13 mouse cellular contexts compared by ENCODE assay signal in the genomic region with DNA sequence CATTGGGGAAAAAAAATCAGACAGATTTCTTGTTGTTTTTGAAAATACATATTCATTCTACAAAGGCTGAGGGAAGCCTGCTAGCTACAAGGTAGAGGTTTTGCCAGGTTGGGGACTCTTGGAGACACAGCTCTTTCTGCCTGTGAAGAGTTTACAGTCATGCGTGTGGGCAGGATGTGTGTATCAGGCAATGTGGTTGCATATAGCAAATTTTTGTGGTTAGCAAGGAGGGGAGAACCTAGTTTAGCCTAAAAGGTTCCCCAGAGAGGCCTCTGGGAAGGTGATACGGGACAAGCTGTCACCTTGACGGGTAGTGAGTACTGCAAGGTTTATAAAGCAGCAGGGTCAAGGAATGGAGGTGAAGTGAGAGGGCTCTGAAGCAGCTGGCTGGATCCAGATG. TPM values are rescaled to one million over a fixed set of nuclear protein-coding genes. Genes with fewer than 3 reads are reported as not detected.
DNase-seq lines count a peak whose midpoint lies in the region; ATAC-seq lines count a peak whose summit lies in the region.
"Had no signal": no experiment of that assay in that cellular context is flagged by ENCODE, and none has a peak within 500 bp of the region (broad histone marks: within the 10 kb centered on the region; RNA-seq: fewer than 3 reads in every experiment).

No protein-coding gene starts in this region.

- H3K9ac ChIP-seq in hindbrain, embryonic 13.5 days = 0 out of 2 replicates have a peak overlapping the region, but pooled peaks have one; percentile 24
- H3K9ac ChIP-seq in hindbrain, embryonic 14.5 days = no peak overlapping the region
- H3K9ac ChIP-seq in limb, embryonic 12.5 days (replicated peaks) = no peak overlapping the region; the same call in 1 of the 2 replicates

- no peak for DNase-seq in hindbrain, embryonic 14.5 days (ENCODE audit: low spot score)
- no peak for DNase-seq in embryonic facial prominence, embryonic 10.5 days (ENCODE audit: low spot score)
- peak; percentile 40 for DNase-seq in thymus, postnatal 14 days
- DNase-seq in cerebellum, postnatal 4 days (ENCODE audit: low spot score in 2 of 2) = no peak
- no peak for DNase-seq in heart, postnatal 14 days
- DNase-seq in right cerebral cortex, postnatal 10 days (ENCODE audit: low spot score in 2 of 2) = no peak
- DNase-seq: cerebellum, adult 11 months; kidney, adult 9 months had no signal

- no peaks in the 10 kb centered on the region for H3K36me3 ChIP-seq in hindbrain, embryonic 13.5 days
- no peaks in the 10 kb centered on the region for H3K36me3 ChIP-seq in hindbrain, embryonic 14.5 days (replicated peaks; ENCODE audit: control insufficient read depth, insufficient read depth)
- H3K36me3 ChIP-seq in embryonic facial prominence, embryonic 10.5 days (replicated peaks) = no peaks in the 10 kb centered on the region
- H3K36me3 ChIP-seq in limb, embryonic 12.5 days = no peaks in the 10 kb centered on the region

- peaks cover 7% of the 10 kb centered on the region for H3K4me1 ChIP-seq in hindbrain, embryonic 13.5 days (replicated peaks)
- no peaks in the 10 kb centered on the region for H3K4me1 ChIP-seq in hindbrain, embryonic 14.5 days (replicated peaks; ENCODE audit: control insufficient read depth, insufficient read depth, low read length)
- peaks cover 59% of the 10 kb centered on the region for H3K4me1 ChIP-seq in embryonic facial prominence, embryonic 10.5 days
- H3K4me1 ChIP-seq in limb, embryonic 12.5 days (replicated peaks) = peaks cover 56% of the 10 kb centered on the region

- H3K9me3 ChIP-seq in hindbrain, embryonic 13.5 days = no peaks in the 10 kb centered on the region
- H3K9me3 ChIP-seq in hindbrain, embryonic 14.5 days (ENCODE audit: control insufficient read depth, low read length) = no peaks in the 10 kb centered on the region
- no peaks in the 10 kb centered on the region for H3K9me3 ChIP-seq in embryonic facial prominence, embryonic 10.5 days
- H3K9me3 ChIP-seq in limb, embryonic 12.5 days = no peaks in the 10 kb centered on the region; the same call in 1 of the 2 replicates

- no peak overlapping the region for H3K4me2 ChIP-seq in hindbrain, embryonic 13.5 days
- no peak overlapping the region for H3K4me2 ChIP-seq in hindbrain, embryonic 14.5 days (replicated peaks)
- no peak overlapping the region for H3K4me2 ChIP-seq in limb, embryonic 12.5 days

- H3K4me3 ChIP-seq in hindbrain, embryonic 13.5 days = no peak overlapping the region
- no peak overlapping the region for H3K4me3 ChIP-seq in hindbrain, embryonic 14.5 days (replicated peaks; ENCODE audit: low read length)
- H3K4me3 ChIP-seq in embryonic facial prominence, embryonic 10.5 days = no peak overlapping the region
- no peak overlapping the region for H3K4me3 ChIP-seq in limb, embryonic 12.5 days (replicated peaks)
- H3K4me3 ChIP-seq: layer of hippocampus, adult 2 months; myocyte had no signal

- 73% methylated on average over 3 of the region's 3 CpGs for WGBS in hindbrain, embryonic 13.5 days
- WGBS in hindbrain, embryonic 14.5 days = 82% methylated on average over 3 of the region's 3 CpGs
- 56% methylated on average over 3 of the region's 3 CpGs for WGBS in embryonic facial prominence, embryonic 10.5 days
- WGBS in limb, embryonic 12.5 days = 28% methylated on average over 3 of the region's 3 CpGs

- no peak for ATAC-seq in hindbrain, embryonic 13.5 days (ENCODE audit: low FRiP score)
- ATAC-seq in hindbrain, embryonic 14.5 days (ENCODE audit: low FRiP score) = no peak
- no peak for ATAC-seq in limb, embryonic 12.5 days (ENCODE audit: insufficient number of reproducible peaks, insufficient read depth, low FRiP score, low TSS enrichment, low read depth)

- H3K27ac ChIP-seq in hindbrain, embryonic 13.5 days = no peak overlapping the region
- H3K27ac ChIP-seq in hindbrain, embryonic 14.5 days = no peak overlapping the region
- peak overlapping the region; percentile 52 for H3K27ac ChIP-seq in embryonic facial prominence, embryonic 10.5 days (replicated peaks)
- H3K27ac ChIP-seq in limb, embryonic 12.5 days = peak overlapping the region; percentile 77
- H3K27ac ChIP-seq: layer of hippocampus, adult 2 months had no signal

- intact Hi-C loops in heart, postnatal 14 days (cut with DNase I) = loop anchor here (2.0 to 5.0 kb wide), 3 partner anchors 124 to 288 kb away; no protein-coding TSS in a partner anchor

- H3K27me3 ChIP-seq in hindbrain, embryonic 13.5 days = no peaks in the 10 kb centered on the region
- H3K27me3 ChIP-seq in hindbrain, embryonic 14.5 days (ENCODE audit: control insufficient read depth, insufficient read depth, low read length) = no peaks in the 10 kb centered on the region
- H3K27me3 ChIP-seq in embryonic facial prominence, embryonic 10.5 days (replicated peaks; ENCODE audit: low read depth, poor library complexity, severe bottlenecking) = 0 out of 2 replicates have a peak, but pooled peaks cover 3% of the 10 kb centered on the region
- 0 out of 2 replicates have a peak, but pooled peaks cover 4% of the 10 kb centered on the region for H3K27me3 ChIP-seq in limb, embryonic 12.5 days

RNA-seq across cellular contexts. Expression of gene Haao, which starts 54.8 kb away (rescaled TPM):
- polyA plus RNA-seq in hindbrain, embryonic 13.5 days (2015; fragmentation: Nextera tagmentation; extraction: Ambion mirVana) = 0.31 and 0.36 TPM in 2 replicates
- not detected in 2 replicates for polyA plus RNA-seq in hindbrain, embryonic 14.5 days (2014; fragmentation: Nextera tagmentation; extraction: Ambion mirVana)
- polyA plus RNA-seq in embryonic facial prominence, embryonic 10.5 days (2016; fragmentation: Nextera tagmentation; extraction: Ambion mirVana) = not detected in 2 replicates
- 0.35 and 0.94 TPM in 2 replicates for polyA plus RNA-seq in limb, embryonic 12.5 days (2016; fragmentation: Nextera tagmentation; extraction: Ambion mirVana)
- total RNA-seq in heart, postnatal 14 days (2021) = not detected
- total RNA-seq: layer of hippocampus, adult 2 months; left cerebral cortex, postnatal 25 days had no signal
- polyA plus RNA-seq: myocyte had no signal

Comparison
In these comparisons a context has a peak if more than half of its experiments do, and no peak if none do; other contexts are left out.
1. H3K27ac ChIP-seq: peak in embryonic facial prominence, embryonic 10.5 days (single experiment) and limb, embryonic 12.5 days (single experiment); none in hindbrain, embryonic 13.5 days (single experiment) and hindbrain, embryonic 14.5 days (single experiment).